Mouse (Mus musculus): ENCODE measurements around the gene Nfic.

The Nfic gene

DNA sequence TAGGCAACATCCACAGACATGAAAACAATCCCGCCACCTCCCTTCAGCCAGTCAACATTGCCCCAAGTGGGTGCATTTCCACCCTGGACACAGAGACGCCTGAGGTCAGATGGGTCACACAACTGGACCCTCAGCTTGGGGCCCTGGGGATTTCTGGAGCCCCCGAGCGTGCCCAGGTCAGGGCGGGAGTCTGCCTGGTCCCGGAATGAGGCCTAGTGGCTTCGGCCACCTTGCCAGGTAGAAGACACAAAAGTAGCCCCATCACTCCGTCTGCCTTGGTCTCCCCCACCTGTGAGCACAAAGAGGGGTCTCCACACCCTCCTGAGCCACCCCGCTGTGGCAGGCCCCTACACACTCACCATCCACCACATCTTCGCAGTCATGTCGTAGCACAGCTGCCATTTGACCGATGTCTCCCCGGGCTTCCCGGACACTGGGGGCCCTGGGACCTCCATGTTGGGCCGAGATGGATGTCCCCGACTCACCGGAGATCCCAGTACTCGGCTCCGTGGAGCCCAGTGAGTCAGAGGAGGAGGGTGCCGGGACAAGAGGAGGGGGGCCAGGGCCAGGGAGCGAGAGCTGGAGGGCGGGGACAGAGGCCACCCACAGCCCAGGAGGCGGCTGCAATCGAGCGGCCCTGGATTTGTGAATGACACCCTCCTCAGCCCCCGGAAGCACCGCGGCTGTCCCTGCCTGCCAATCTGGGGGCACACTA, at the start of gene Nfic:
Gene Nfic, minus strand, starts transcription at position 455 of the 715 bp plus-strand sequence.
- DNase-seq (ENCODE audit: low spot score in 2 of 2), result no peak

DNA sequence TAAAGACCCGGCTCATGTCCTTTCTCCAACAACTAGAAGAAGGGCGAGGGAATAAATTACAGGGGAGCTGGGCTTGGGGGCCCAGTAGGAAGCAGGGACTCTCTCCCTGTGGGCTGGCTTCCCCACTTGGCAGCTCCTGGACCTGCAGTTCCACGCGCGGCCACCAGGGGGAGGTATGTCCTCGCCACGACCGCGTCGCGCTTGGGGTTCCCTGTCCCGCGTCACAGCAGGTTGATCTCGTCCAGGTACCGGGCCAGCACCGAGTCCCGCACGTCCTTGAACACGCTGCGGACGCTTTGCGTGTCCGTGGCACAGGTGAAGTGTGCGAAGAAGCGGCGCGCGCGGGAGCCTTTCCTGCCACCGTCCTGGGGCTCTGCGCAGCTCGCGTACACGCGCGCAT, 47.2 kb upstream of the Nfic start:
- peak; percentile 77 to 83 for DNase-seq (ENCODE audit: low spot score in 2 of 2)

GRCm38 (mm10) chr10:81501863-81502262, 46.4 kb upstream of the Nfic start:
- no peak for DNase-seq (ENCODE audit: low spot score in 2 of 2)

DNA sequence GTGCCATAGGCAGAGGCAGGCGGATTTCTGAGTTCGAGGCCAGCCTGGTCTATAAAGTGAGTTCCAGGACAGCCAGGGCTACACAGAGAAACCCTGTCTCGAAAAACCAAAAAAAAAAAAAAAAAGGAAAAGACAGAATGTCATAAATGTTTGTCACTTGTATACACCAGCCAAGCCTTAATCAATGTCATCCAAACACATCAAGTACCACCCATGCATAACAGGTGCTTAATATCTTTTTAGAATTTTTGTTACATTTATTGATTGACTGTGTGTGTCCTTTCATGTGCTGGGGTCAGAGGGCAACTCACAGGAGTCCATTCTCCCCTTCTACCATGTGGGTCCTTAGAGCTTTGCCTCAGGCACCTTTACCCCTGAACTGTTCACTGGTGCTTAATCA, 44.6 kb upstream of the Nfic start, which contains the start of gene S1pr4:
Gene S1pr4, minus strand, starts transcription at position 101 of the 400 bp plus-strand sequence.
- no peak for DNase-seq (ENCODE audit: low spot score in 2 of 2)

DNA sequence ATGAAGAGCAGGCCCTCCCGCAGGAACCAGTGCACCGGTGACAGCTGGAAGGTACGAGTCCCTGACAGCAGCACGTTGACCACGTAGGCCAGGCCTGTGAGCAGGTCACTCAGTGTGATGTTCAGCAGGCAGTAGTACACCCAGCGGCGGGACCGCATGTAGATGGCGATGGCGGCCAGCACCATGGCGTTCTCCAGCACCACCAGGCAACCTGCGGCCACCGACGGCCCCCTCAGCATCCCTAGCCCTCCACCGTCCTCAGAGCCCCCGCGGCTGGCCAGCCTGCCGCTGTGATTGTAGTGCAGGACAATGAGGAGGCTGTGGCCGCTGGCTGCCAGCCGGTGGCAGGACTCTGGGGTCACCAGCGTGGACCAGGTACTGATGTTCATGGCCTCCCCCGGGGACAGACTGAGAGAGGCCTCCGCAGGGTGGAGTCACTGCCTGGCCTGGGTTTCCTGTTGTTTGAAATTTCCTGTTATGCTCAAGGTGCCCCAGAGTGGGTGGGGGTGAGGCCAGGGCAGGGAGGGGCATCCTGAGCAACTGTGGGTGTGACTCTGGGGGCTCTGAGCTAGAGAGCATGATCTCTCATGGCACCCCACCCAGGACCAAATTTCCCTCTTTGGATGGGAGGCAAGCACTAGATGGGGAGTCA, 43.9 kb upstream of the Nfic start:
- peak; percentile 94 to 95 for DNase-seq (ENCODE audit: low spot score in 2 of 2)

DNA sequence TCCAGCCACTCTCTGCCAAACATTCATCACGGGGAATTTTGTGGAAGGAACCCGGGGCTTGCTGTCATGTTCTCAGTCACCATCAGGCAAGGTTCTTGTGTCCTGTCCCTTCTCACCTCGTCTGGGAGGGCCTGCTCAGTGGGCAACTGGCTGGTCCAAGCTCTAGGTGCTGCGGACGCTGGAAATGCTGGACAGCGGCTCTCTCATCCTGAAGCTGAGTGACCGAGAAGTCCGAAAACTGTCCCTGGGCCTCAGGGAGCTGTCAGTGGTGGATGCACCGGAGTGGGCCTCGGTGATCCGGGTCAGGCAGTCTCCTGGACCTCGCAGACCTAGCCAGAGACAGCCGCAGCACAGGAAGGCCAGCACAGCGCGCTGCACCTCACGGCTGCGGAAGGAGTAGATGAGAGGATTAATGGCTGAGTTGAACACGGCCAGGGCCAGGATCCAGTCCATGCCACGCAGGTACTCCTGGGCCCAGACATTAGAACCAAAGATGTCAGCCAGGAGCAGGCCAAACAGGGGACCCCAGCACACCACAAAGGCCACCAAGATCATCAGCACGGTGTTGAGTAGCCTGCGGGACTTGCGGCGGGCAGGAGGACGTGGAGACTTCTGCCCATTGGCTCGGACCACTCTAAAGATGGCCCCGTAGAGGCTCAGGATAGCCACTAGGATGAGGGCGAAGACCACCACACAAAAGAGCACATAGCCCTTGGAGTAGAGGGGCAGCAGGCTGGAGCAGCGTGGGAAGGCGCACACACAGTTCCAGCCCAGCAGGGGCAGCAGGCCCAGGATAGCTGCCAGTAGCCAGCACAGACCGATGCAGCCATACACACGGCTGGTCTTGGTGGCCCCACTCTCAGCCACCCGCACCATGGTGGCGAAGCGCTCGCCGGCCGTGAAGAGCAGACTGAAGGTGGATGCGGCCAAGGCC, 43.1 kb upstream of the Nfic start:
- no peak for DNase-seq (ENCODE audit: low spot score in 2 of 2)

- DNase-seq (ENCODE audit: low spot score in 2 of 2), result peak; percentile 74 to 76
Measured at GRCm38 (mm10) chr10:81497401-81498270, 42.2 kb upstream of the Nfic start.

DNA sequence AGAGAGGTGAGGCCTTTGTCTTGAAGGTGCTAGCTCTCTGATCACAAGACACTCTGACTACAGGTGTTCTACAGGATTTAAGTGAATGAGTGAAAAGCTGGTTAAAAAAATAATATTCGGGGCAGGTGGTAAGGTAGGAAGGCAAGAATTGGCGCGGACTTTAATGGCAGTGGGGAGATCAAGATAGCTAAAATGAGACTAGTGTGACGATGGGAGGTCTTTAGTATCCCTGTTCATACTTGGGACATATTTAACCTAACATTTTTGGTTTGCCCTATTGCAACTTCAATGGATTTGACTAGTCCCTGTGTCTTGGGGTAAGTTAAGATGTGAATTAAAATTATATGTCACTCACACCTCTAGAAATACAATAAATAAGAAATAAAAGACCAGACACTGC, 41.5 kb upstream of the Nfic start:
- no peak for DNase-seq (ENCODE audit: low spot score in 2 of 2)

DNA sequence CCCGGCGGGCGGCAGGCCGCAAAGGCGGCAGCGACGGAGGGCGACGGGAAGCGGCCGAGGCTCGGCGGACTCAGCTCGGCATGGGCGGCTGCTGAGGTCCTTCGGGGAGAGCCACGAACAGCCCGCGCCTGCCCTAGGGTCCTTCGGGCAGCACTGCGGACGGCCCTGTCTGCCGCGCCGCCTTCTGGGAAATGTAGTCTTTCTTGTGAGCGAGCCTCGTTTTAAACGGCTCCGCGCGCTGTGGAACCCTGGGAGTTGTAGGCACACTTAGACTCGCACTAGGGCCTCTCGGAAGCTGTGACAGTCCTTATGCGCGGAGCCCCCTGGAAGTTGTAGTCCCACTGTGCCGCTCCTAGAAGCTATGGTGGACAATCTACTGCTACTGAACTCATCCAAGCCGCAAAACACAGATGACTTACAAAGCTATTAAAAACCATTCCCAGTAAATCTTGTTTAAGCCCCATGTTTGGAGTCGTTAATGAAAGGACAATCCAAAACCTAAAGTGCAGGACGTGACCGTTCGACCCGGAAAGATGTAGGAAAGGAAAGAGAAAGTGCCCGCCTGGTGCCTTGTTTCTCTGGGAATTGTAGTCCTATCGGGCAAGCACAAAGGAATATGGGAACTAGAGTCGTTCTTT, 40.9 kb upstream of the Nfic start, which contains the start of gene Ncln:
Gene Ncln, minus strand, starts transcription at position 129 of the 638 bp plus-strand sequence.
- peak; percentile 97 to 98 for DNase-seq (ENCODE audit: low spot score in 2 of 2)

- no peak for DNase-seq (ENCODE audit: low spot score in 2 of 2)
Measured at GRCm38 (mm10) chr10:81495616-81496263, 40.3 kb upstream of the Nfic start.

DNA sequence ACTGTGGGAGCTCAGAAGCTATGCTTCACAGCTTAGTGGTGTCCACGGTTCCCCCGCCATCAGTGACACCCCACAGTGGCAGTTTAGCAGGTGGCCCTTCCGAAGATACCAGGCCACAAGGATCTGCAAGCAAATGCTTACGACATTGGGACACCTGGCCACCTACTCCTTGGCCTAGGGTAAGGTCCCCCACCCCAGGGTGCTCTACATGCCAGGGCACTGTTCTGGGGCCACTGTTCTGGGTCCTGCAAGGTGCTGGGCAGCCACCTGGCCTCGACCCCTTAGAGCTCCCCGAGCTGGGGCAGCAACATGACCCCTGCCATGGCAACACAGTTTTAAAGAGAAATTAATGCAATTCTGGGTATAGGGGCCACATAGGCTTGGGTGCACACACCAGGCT, 39.7 kb upstream of the Nfic start:
- DNase-seq (ENCODE audit: low spot score in 2 of 2), result no peak

- DNase-seq (ENCODE audit: low spot score in 2 of 2), result peak in 1 of 2 experiments; percentile 43
Measured at GRCm38 (mm10) chr10:81494260-81495041, 39.0 kb upstream of the Nfic start.

DNA sequence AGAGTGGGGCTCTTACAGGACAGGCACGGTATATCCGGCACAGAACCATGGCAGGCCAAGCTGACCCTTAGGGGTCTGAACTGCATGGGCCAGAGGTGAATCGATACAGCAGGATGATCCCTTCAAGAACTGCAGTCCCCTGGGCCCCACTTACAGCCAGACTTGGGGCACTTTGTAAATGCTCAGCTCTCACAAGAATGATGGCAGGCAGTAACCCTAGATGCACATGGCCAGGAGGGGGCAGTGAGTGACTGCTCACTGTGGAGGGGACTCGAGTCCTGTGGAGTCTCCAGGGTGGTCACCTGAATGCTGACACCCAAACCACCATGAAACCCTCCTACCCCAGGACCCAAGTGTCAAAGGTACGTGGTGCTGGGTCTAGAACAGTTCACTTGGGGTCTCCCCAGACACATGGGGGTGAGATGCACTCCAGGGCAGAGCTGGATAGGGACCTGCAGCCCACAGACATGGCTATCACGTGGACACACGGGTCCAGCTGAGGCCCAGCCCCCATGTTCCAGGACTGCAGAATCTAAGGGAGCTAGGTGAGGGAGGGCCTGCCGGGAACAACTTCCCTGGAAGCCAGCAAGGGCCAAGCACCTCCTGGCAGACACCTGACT, 38.3 kb upstream of the Nfic start:
- DNase-seq (ENCODE audit: low spot score in 2 of 2), result peak in 1 of 2 experiments; percentile 43

GRCm38 (mm10) chr10:81492606-81493240, 37.3 kb upstream of the Nfic start:
- no peak for DNase-seq (ENCODE audit: low spot score in 2 of 2)

GRCm38 (mm10) chr10:81491018-81491417, 35.6 kb upstream of the Nfic start:
- DNase-seq (ENCODE audit: low spot score in 2 of 2), result no peak

DNA sequence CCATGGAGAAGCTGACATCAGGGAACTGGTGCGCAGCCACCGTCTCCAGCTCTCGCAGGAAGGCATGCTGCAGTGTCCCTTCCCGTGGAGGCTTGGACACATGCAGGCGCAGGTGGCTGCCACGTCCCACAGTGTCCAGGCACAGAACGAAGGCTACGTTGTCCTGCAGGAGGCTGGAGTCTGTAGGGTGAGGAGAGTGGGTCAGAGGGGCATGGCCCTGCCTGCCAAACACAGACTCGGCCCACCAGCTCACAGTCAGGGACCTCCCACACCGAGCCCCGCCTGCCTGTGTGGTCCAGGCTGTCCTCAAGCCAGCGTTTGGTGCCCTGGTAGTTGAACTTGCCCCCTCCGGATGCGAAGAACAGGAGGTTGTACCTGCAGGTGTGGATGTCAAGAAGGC, 34.5 kb upstream of the Nfic start:
- no peak for DNase-seq (ENCODE audit: low spot score in 2 of 2)

DNA sequence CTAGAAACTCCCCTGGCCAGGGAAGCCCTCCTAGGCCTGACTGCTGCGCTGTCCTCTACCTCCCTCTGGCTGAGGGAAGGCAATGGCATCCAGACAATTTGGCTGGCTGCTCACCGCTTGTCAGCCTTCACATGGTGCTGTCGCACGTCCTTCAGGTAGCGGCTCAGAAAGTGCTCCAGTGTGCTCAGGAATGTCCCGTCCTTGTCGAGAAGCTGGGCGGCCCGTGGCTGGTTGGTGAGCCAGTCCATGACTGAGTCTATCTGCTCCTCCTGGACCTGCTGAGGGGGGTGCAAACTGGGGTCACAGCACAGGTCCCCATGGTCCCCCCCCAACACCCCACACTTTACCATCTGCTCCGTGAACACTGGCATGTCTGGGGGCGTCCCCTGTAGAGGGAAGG, 32.6 kb upstream of the Nfic start:
- DNase-seq (ENCODE audit: low spot score in 2 of 2), result no peak

- DNase-seq (ENCODE audit: low spot score in 2 of 2), result no peak
Measured at GRCm38 (mm10) chr10:81486496-81486895, 31.1 kb upstream of the Nfic start.

Data from spleen, postnatal 36 days (tissue).